25 mouse cellular contexts compared by ENCODE assay signal in the genomic region with DNA sequence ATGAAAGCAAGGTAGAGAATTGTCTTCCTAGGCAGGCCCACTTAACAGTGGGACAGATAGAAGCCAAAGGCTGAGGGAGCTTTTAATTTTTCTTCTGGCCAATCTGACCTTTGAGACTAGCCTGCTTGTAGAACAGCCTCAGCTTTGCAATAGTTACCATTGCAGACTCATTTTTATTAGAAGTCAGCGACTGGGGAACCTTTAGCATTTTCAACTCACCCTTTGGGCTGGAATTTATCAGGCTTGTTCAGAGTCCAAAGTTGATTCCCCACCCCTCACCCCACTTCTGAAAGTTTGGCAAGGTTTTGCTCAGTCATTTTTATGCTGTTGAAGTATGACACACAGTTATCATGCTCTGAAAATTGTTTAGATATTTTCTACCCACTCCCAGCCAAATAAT.
DNase-seq lines count a peak whose midpoint lies in the region; ATAC-seq lines count a peak whose summit lies in the region.
"Had no signal": no experiment of that assay in that cellular context is flagged by ENCODE, and none has a peak within 500 bp of the region (broad histone marks: within the 10 kb centered on the region; RNA-seq: fewer than 3 reads in every experiment).

No protein-coding gene starts in this region.

- H3K9ac ChIP-seq in kidney, embryonic 15.5 days, result no peak overlapping the region
- H3K9ac ChIP-seq: embryonic facial prominence, embryonic 12.5 days; embryonic facial prominence, embryonic 15.5 days; forebrain, postnatal 0 days; hindbrain, embryonic 12.5 days; hindbrain, embryonic 15.5 days had no signal

- WGBS in kidney, embryonic 15.5 days, result 57% methylated on average over 1 of the region's 1 CpGs

- no peaks in the 10 kb centered on the region for H3K27me3 ChIP-seq in kidney, embryonic 15.5 days
- H3K27me3 ChIP-seq: CH12.LX; embryonic facial prominence, embryonic 12.5 days; embryonic facial prominence, embryonic 15.5 days; hindbrain, embryonic 12.5 days; hindbrain, embryonic 15.5 days; Patski had no signal

- no peak overlapping the region for H3K27ac ChIP-seq in kidney, embryonic 15.5 days
- H3K27ac ChIP-seq: embryonic facial prominence, embryonic 12.5 days; embryonic facial prominence, embryonic 15.5 days; gastrocnemius, adult 2 months; hindbrain, embryonic 12.5 days; hindbrain, embryonic 15.5 days had no signal

- no peak overlapping the region for H3K4me2 ChIP-seq in kidney, embryonic 15.5 days
- H3K4me2 ChIP-seq: embryonic facial prominence, embryonic 12.5 days; embryonic facial prominence, embryonic 15.5 days; heart, embryonic 11.5 days; hindbrain, embryonic 12.5 days; hindbrain, embryonic 15.5 days had no signal

- ATAC-seq in kidney, embryonic 15.5 days (replicated peaks; ENCODE audit: low FRiP score), result no peak
- ATAC-seq: forebrain, embryonic 14.5 days; forebrain, postnatal 0 days; Patski had no signal

- no peaks in the 10 kb centered on the region for H3K36me3 ChIP-seq in kidney, embryonic 15.5 days
- H3K36me3 ChIP-seq: embryonic facial prominence, embryonic 12.5 days; embryonic facial prominence, embryonic 15.5 days; G1E; hindbrain, embryonic 12.5 days; hindbrain, embryonic 15.5 days had no signal

- peak; percentile 2 for DNase-seq in kidney, adult 18-20 months
- DNase-seq in kidney, adult 9 months, result peak; percentile 64
- DNase-seq in kidney, postnatal 10 days, result no peak
- peak; percentile 0 for DNase-seq in kidney, postnatal 14 days
- no peak for DNase-seq in adrenal gland, postnatal 25 days
- DNase-seq: adrenal gland, adult 2 months; adrenal gland, postnatal 36 days; B cell, adult 2 months; cerebellum, adult 18-20 months; cerebellum, adult 9-10 months; cerebellum, postnatal 14 days; forebrain, postnatal 0 days; gastrocnemius, adult 2 months; gastrocnemius, postnatal 14 days; heart, adult 11 months had no signal

- H3K9me3 ChIP-seq in kidney, embryonic 15.5 days (replicated peaks), result no peaks in the 10 kb centered on the region
- H3K9me3 ChIP-seq: embryonic facial prominence, embryonic 12.5 days; embryonic facial prominence, embryonic 15.5 days; G1E; hindbrain, embryonic 12.5 days; hindbrain, embryonic 15.5 days had no signal

- H3K4me1 ChIP-seq in kidney, embryonic 15.5 days, result no peaks in the 10 kb centered on the region
- H3K4me1 ChIP-seq: embryonic facial prominence, embryonic 12.5 days; embryonic facial prominence, embryonic 15.5 days; hindbrain, embryonic 12.5 days; hindbrain, embryonic 15.5 days had no signal

- H3K4me3 ChIP-seq in kidney, embryonic 15.5 days (replicated peaks), result no peak overlapping the region
- H3K4me3 ChIP-seq: embryonic facial prominence, embryonic 12.5 days; embryonic facial prominence, embryonic 15.5 days; gastrocnemius, adult 2 months; hindbrain, embryonic 12.5 days; hindbrain, embryonic 15.5 days had no signal

Comparison
In these comparisons a context has a peak if more than half of its experiments do, and no peak if none do; other contexts are left out.
1. DNase-seq: peak in kidney, adult 18-20 months (single experiment), kidney, adult 9 months (single experiment) and kidney, postnatal 14 days (single experiment); none in kidney, postnatal 10 days (single experiment) and adrenal gland, postnatal 25 days (single experiment).